Mouse (Mus musculus): ENCODE results near the gene Wwp2. TPM values are rescaled to one million over a fixed set of nuclear protein-coding genes. Genes with fewer than 3 reads are reported as not detected.

The Wwp2 gene
- total and polyA plus RNA-seq, 3 experiments: 21.8 to 31.5 TPM; not detected in 1

GRCm38 (mm10) chr8:107541369-107541768 is 105.2 kb downstream of the Wwp2 start:
- Histone ChIP-seq H3K79me2 (ENCODE audit: control insufficient read depth, insufficient read depth, low read length, poor library complexity) (no peaks in the 10 kb centered on the region), H3K27me3 (ENCODE audit: control insufficient read depth in 1 of 2, insufficient read depth in 2 of 2, low read length in 2 of 2) (no peaks in the 10 kb centered on the region), H3K9ac (ENCODE audit: control insufficient read depth, low read depth, low read length, poor library complexity, severe bottlenecking) (no peak overlapping the region), H3K4me1 (ENCODE audit: control insufficient read depth in 1 of 2, insufficient read depth in 2 of 2, low read length in 2 of 2) (no peaks in the 10 kb centered on the region), H3K9me3 (replicated peaks; ENCODE audit: insufficient read depth, low read length) (no peaks in the 10 kb centered on the region), H3K27ac (ENCODE audit: control insufficient read depth, low read depth, low read length) (no peak overlapping the region), H3K4me3 (ENCODE audit: control insufficient read depth in 1 of 2, insufficient read depth in 1 of 2, low read depth in 2 of 2, low read length in 2 of 2) (no peak overlapping the region), H3K36me3 (ENCODE audit: control insufficient read depth in 1 of 2, insufficient read depth in 2 of 2, low read length in 2 of 2) (no peaks in the 10 kb centered on the region; a peak in 2 of 4 replicates)
- DNase-seq (ENCODE audit: low read depth, low spot score): peak; percentile 25
- no peak for TF ChIP-seq USF2 (IDR thresholded peaks at IDR 0.05; ENCODE audit: borderline replicate concordance in 1 of 2, insufficient read depth in 1 of 2, low read depth in 1 of 2, low read length in 2 of 2)
- no peak for TF ChIP-seq ELF1 (IDR thresholded peaks at IDR 0.05; ENCODE audit: low read depth, low read length)
- no peak for TF ChIP-seq CHD2 (IDR thresholded peaks at IDR 0.05; ENCODE audit: low read length)
- TF ChIP-seq MAZ (IDR thresholded peaks at IDR 0.05; ENCODE audit: low read depth, low read length): no peak
- no peak for TF ChIP-seq JUND (IDR thresholded peaks at IDR 0.05; ENCODE audit: low read depth, low read length)

DNA sequence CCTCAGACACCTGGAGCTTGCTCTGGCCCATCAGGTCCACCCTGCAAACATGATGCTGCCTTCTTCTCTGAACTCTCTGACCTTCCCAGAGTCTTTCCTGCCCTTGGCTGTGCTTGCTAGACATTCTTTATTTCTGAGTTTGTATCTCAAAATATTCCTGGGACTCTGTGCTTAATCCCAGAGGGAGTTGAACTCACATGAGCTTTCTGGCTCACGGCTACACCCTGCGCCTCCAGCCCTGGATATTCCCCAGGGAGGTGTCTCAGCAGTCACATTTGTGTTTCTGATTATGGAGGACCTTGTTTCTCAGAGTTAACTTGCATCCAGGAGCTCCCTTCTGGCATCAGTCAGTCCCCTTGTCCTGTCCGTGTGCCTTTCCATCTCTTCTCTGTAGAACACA is 106.0 kb downstream of the Wwp2 start:
- H3K27me3 ChIP-seq (ENCODE audit: control insufficient read depth in 1 of 2, insufficient read depth in 2 of 2, low read length in 2 of 2): no peaks in the 10 kb centered on the region
- no peaks in the 10 kb centered on the region for H3K9me3 ChIP-seq (replicated peaks; ENCODE audit: insufficient read depth, low read length)
- DNase-seq (ENCODE audit: low read depth, low spot score): no peak
- H3K36me3 ChIP-seq (ENCODE audit: control insufficient read depth in 1 of 2, insufficient read depth in 2 of 2, low read length in 2 of 2): no peaks in the 10 kb centered on the region; a peak in 2 of 4 replicates
- no peaks in the 10 kb centered on the region for H3K4me1 ChIP-seq (ENCODE audit: control insufficient read depth in 1 of 2, insufficient read depth in 2 of 2, low read length in 2 of 2)
- no peak overlapping the region for H3K4me3 ChIP-seq (ENCODE audit: control insufficient read depth in 1 of 2, insufficient read depth in 1 of 2, low read depth in 2 of 2, low read length in 2 of 2)
- H3K9ac ChIP-seq (ENCODE audit: control insufficient read depth, low read depth, low read length, poor library complexity, severe bottlenecking): no peak overlapping the region
- TF ChIP-seq KAT2A (conservative IDR thresholded peaks at IDR 0.05; ENCODE audit: low read depth, low read length) (no peak), RCOR1 (IDR thresholded peaks at IDR 0.05; ENCODE audit: low read depth, low read length) (no peak), POLR2A (IDR thresholded peaks at IDR 0.05; ENCODE audit: control insufficient read depth in 1 of 2, insufficient read depth in 1 of 2, low read depth in 1 of 2, low read length in 2 of 2, poor library complexity in 1 of 2) (no peak), E2F4 (IDR thresholded peaks at IDR 0.05; ENCODE audit: borderline replicate concordance, low read depth, low read length) (no peak), NELFE (IDR thresholded peaks at IDR 0.05; ENCODE audit: low read depth, low read length) (no peak), CHD2 (IDR thresholded peaks at IDR 0.05; ENCODE audit: low read length) (no peak), EP300 (IDR thresholded peaks at IDR 0.05; ENCODE audit: low read depth in 1 of 2, low read length in 2 of 2) (no peak)
- no peaks in the 10 kb centered on the region for H3K79me2 ChIP-seq (ENCODE audit: control insufficient read depth, insufficient read depth, low read length, poor library complexity)
- H3K27ac ChIP-seq (ENCODE audit: control insufficient read depth, low read depth, low read length): no peak overlapping the region

- H3K4me1 ChIP-seq (ENCODE audit: control insufficient read depth in 1 of 2, insufficient read depth in 2 of 2, low read length in 2 of 2): no peaks in the 10 kb centered on the region
These were observed 107.5 kb downstream of the Wwp2 start for GRCm38 (mm10) chr8:107543714-107544113.

More at GRCm38 (mm10) chr8:107543714-107544113, 107.5 kb downstream of the Wwp2 start:
- peak; percentile 12 for DNase-seq (ENCODE audit: low read depth, low spot score)
- Histone ChIP-seq H3K79me2 (ENCODE audit: control insufficient read depth, insufficient read depth, low read length, poor library complexity) (no peaks in the 10 kb centered on the region), H3K9me3 (replicated peaks; ENCODE audit: insufficient read depth, low read length) (no peaks in the 10 kb centered on the region), H3K27me3 (ENCODE audit: control insufficient read depth in 1 of 2, insufficient read depth in 2 of 2, low read length in 2 of 2) (no peaks in the 10 kb centered on the region), H3K4me3 (ENCODE audit: control insufficient read depth in 1 of 2, insufficient read depth in 1 of 2, low read depth in 2 of 2, low read length in 2 of 2) (no peak overlapping the region), H3K9ac (ENCODE audit: control insufficient read depth, low read depth, low read length, poor library complexity, severe bottlenecking) (no peak overlapping the region), H3K27ac (ENCODE audit: control insufficient read depth, low read depth, low read length) (no peak overlapping the region), H3K36me3 (ENCODE audit: control insufficient read depth in 1 of 2, insufficient read depth in 2 of 2, low read length in 2 of 2) (no peaks in the 10 kb centered on the region; a peak in 2 of 4 replicates)
- TF ChIP-seq ZC3H11A (IDR thresholded peaks at IDR 0.05; ENCODE audit: low read depth, low read length): no peak
- TF ChIP-seq GATA1 (IDR thresholded peaks at IDR 0.05; ENCODE audit: low read depth, low read length): no peak
- TF ChIP-seq CHD1 (IDR thresholded peaks at IDR 0.05; ENCODE audit: low read depth, low read length): no peak
- TF ChIP-seq ELF1 (IDR thresholded peaks at IDR 0.05; ENCODE audit: low read depth, low read length): no peak
- TF ChIP-seq TBP (IDR thresholded peaks at IDR 0.05; ENCODE audit: low read depth, low read length): no peak
- no peak for TF ChIP-seq MYC (IDR thresholded peaks at IDR 0.05; ENCODE audit: low read depth, low read length)
- TF ChIP-seq NELFE (IDR thresholded peaks at IDR 0.05; ENCODE audit: low read depth, low read length): no peak
- TF ChIP-seq E2F4 (IDR thresholded peaks at IDR 0.05; ENCODE audit: borderline replicate concordance, low read depth, low read length): no peak
- TF ChIP-seq MYB (IDR thresholded peaks at IDR 0.05; ENCODE audit: low read depth, low read length): no peak
- no peak for TF ChIP-seq UBTF (IDR thresholded peaks at IDR 0.05; ENCODE audit: borderline replicate concordance, insufficient read depth, low read depth, low read length)
- no peak for TF ChIP-seq ETS1 (IDR thresholded peaks at IDR 0.05; ENCODE audit: low read depth, low read length)

Measured in MEL (cell line).